Mouse (Mus musculus) heart, embryonic 12.5 days (tissue): ENCODE data around the gene Hnrnpul1. TPM values are rescaled to one million over a fixed set of nuclear protein-coding genes. Genes with fewer than 3 reads are reported as not detected.

Experiments
- ATAC-seq: fragments of 200-750 bp; cut with Nextera tagmentation; 2 replicates; pipeline ENCODE4 v1.8.0; 2017; ENCODE audit warnings: moderate TSS enrichment, moderate library complexity; ENCODE audit not compliant: insufficient number of reproducible peaks, low FRiP score
- H3K27ac ChIP-seq: fragments of 300-500 bp; sonication (generic); 2 replicates; pipeline ENCODE4 v1.5.1; 2016; ENCODE audit warnings: mild to moderate bottlenecking, moderate library complexity; ENCODE audit not compliant: poor library complexity, severe bottlenecking
- H3K27me3 ChIP-seq: fragments of 300-500 bp; sonication (generic); replicated peaks from 2 replicates; pipeline ENCODE4 v1.6.1; 2016; ENCODE audit warnings: mild to moderate bottlenecking, moderate library complexity
- H3K36me3 ChIP-seq: fragments of 300-500 bp; sonication (generic); 2 replicates; pipeline ENCODE4 v1.6.1; 2016; ENCODE audit warnings: mild to moderate bottlenecking, moderate library complexity
- H3K4me1 ChIP-seq: fragments of 300-500 bp; sonication (generic); replicated peaks from 2 replicates; pipeline ENCODE4 v1.6.1; 2016; ENCODE audit warnings: mild to moderate bottlenecking
- H3K4me2 ChIP-seq: fragments of 300-500 bp; sonication (generic); 2 replicates; pipeline ENCODE4 v1.6.1; 2016; ENCODE audit warnings: mild to moderate bottlenecking, moderate library complexity
- H3K4me3 ChIP-seq: fragments of 300-500 bp; sonication (generic); 2 replicates; pipeline ENCODE4 v1.5.1; 2016; ENCODE audit warnings: mild to moderate bottlenecking
- H3K9ac ChIP-seq: fragments of 300-500 bp; sonication (generic); 2 replicates; pipeline ENCODE4 v1.6.1; 2016; ENCODE audit warnings: mild to moderate bottlenecking, moderate library complexity
- H3K9me3 ChIP-seq: fragments of 300-500 bp; sonication (generic); replicated peaks from 2 replicates; pipeline ENCODE4 v1.6.1; 2016; ENCODE audit warnings: mild to moderate bottlenecking, moderate library complexity
- WGBS: fragments of 180-500 bp; shearing (Covaris S2); methylation state at CpG from one replicate; pipeline ENCODE4 v1.1.7; 2016; 5-methylcytosine and 5-hydroxymethylcytosine counted together
- polyA plus RNA-seq: library from polyadenylated mRNA; unstranded; fragments of >200 nt; fragmentation: Nextera tagmentation; extraction: Ambion mirVana; gene quantifications from 2 replicates; pipeline ENCODE4 v1.2.1, GENCODE M21; 2016

Gene Hnrnpul1
- polyA plus RNA-seq, 1 experiment from 2014 or later, result 57.0 TPM

DNA sequence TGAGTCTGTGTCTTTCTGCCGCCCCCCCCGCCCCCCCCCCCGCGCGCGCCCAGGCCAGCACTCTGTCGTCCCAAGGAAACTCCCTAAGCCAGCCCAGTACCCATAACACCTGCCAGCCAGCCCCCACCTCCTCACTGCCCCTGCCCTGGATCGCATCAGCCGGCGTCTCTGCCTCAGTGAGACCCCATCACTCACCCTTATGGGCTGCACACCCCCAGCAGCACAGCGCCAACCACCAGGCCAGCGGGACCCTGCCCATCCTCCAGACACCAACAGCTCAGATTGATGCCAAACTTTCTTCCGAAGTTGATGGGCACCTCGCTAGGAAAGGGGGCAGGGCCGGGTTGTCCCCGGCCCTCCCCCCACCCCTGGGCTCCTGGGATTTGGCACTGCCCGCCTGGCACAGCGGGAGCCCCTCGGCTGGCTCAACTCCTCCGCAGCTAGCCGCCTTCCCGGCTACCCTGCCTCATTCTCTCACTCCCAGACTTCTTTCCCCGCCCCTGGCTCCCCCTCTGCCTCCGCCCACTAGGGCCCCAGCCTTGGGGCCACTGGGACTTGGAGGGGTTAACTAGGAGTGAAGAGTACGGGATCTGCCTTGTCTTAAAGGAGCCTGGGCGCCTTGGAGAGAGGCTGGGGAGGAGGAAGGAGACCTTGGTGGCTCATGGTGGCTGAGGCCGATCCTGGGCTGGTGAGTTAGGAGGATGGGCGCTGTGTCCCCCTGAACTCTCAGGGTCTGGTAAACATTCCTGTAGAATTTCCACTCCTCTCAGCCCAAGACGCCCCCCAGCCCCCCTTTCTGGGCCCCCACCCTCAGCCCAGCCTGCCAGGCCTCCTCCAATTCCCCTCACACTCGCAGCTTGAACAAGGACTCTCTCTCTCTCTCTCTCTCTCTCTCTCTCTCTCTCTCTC lies 33.9 kb upstream of the Hnrnpul1 start, which contains the start of gene Axl:
TSS of gene Axl (minus strand) at position 486 of the 909 bp plus-strand sequence.
- H3K9me3 ChIP-seq, result no peaks in the 10 kb centered on the region
- peak within 1 kb of the TSS; percentile 88 for H3K4me2 ChIP-seq
- peak within 1 kb of the TSS; percentile 82 for H3K9ac ChIP-seq
- peak within 1 kb of the TSS; percentile 20 for H3K27ac ChIP-seq
- peaks cover 10% of the 10 kb centered on the region; the same call in 1 of the 2 replicates for H3K36me3 ChIP-seq
- ATAC-seq, result peak; percentile 79
- no peaks in the 10 kb centered on the region for H3K27me3 ChIP-seq
- peak within 1 kb of the TSS; percentile 64 for H3K4me3 ChIP-seq
- H3K4me1 ChIP-seq, result peaks cover 55% of the 10 kb centered on the region
- WGBS, result under 1% methylated on average over 24 of the region's 30 CpGs

DNA sequence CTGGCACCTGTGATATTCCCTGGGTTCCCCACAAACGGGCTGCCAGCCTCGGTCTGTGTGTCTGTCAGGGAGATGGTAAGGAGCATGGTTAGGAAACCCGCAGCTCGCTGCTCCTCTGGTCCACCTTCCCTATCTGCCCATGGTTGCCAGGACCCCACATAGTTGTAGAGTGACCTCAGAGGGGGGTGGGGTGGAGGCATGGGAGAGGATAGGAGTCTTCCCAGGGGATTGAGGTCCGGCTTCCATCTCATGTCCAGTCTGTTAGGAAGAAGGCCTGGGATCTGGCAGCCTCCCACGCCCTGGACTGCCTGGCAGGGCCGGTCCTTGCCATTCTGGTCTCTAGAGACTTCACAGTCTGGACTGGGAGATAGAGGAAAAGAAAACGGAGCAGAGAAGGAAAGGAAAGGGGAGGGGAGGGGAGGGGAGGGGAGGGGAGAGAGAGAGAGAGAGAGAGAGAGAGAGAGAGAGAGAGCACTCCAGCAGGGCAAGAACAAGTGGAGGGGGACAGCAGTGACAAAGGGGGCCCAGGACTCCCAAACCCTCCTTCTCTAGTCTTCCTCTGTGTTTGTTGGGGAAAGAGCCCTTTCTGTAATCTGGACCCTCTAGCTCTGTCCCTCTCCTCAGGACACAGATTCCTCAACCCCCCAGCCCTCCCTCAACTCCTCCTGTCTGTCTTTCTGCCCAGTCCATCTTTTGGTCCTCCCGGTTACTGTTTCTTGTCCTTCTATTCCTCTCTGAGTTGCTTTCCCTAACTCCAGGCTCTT lies 33.1 kb upstream of the Hnrnpul1 start:
- peak overlapping the region; percentile 82 for H3K9ac ChIP-seq
- H3K36me3 ChIP-seq, result peaks cover 13% of the 10 kb centered on the region; the same call in 1 of the 2 replicates
- H3K4me2 ChIP-seq, result peak overlapping the region; percentile 88
- peak; percentile 39 for ATAC-seq
- 6% methylated on average over 9 of the region's 9 CpGs for WGBS
- H3K9me3 ChIP-seq, result no peaks in the 10 kb centered on the region
- H3K27ac ChIP-seq, result peak overlapping the region; percentile 20
- peak overlapping the region; percentile 64 for H3K4me3 ChIP-seq
- peaks cover 63% of the 10 kb centered on the region for H3K4me1 ChIP-seq
- H3K27me3 ChIP-seq, result no peaks in the 10 kb centered on the region

DNA sequence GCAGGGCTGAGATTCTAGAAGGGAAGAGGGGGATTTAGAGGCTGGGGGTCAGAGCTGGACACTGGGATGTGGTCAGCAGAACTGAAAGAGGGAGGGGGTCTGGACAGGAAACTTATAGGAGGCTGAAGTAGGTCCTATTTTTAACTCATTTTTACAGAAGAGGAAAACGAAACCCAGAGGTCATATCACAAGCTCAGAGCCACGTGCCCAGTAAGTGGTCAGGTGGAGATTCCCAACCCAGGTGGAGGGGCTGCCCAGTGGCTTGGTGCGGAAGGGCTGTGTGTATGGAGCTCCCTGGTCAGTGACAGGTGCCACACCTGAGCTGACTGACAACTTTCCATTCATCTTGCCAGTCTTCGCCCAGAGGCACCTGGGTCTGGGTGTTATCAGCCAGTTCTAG lies 32.4 kb upstream of the Hnrnpul1 start:
- peaks cover 70% of the 10 kb centered on the region for H3K4me1 ChIP-seq
- ATAC-seq, result no peak
- 0 out of 2 replicates have a peak overlapping the region, but pooled peaks have one; percentile 20 for H3K27ac ChIP-seq
- no peaks in the 10 kb centered on the region for H3K27me3 ChIP-seq
- WGBS, result 35% methylated on average over 4 of the region's 4 CpGs
- no peaks in the 10 kb centered on the region for H3K9me3 ChIP-seq
- peak overlapping the region; percentile 88 for H3K4me2 ChIP-seq
- H3K9ac ChIP-seq, result peak overlapping the region; percentile 82
- H3K36me3 ChIP-seq, result peaks cover 13% of the 10 kb centered on the region; the same call in 1 of the 2 replicates
- H3K4me3 ChIP-seq, result peak overlapping the region; percentile 64

DNA sequence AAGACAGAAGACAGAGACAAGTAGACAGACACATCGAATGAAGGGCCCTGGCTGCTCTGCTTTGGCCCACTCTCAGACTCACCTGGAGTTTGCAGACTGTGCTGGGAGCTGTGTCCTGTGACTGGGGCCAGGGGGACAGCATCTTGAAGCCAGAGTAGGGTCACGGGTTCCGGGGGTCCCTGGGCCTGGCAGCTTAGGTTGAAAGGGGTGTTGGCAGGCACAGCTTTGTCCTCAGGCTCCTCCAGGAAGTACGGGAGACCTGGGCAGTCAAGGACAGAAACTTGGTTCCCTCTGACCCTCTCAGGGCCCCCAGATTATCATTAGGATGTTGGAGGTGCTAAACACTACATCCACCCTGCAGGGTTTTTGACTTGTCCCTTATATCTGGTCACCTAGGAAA lies 31.2 kb upstream of the Hnrnpul1 start:
- Histone ChIP-seq H3K27ac (no peak overlapping the region), H3K4me2 (no peak overlapping the region), H3K4me1 (peaks cover 82% of the 10 kb centered on the region), H3K4me3 (no peak overlapping the region), H3K27me3 (no peaks in the 10 kb centered on the region), H3K36me3 (peaks cover 13% of the 10 kb centered on the region; the same call in 1 of the 2 replicates), H3K9ac (no peak overlapping the region), H3K9me3 (no peaks in the 10 kb centered on the region)
- ATAC-seq, result no peak
- WGBS, result 54% methylated on average over 4 of the region's 4 CpGs

GRCm38 (mm10) chr7:25784808-25785207 lies 30.3 kb upstream of the Hnrnpul1 start:
- Histone ChIP-seq H3K4me2 (no peak overlapping the region), H3K9me3 (no peaks in the 10 kb centered on the region), H3K36me3 (peaks cover 13% of the 10 kb centered on the region; the same call in 1 of the 2 replicates), H3K27me3 (no peaks in the 10 kb centered on the region), H3K27ac (no peak overlapping the region), H3K4me1 (peaks cover 77% of the 10 kb centered on the region), H3K4me3 (no peak overlapping the region), H3K9ac (no peak overlapping the region)
- WGBS, result 52% methylated on average over 1 of the region's 1 CpGs
- no peak for ATAC-seq

- H3K4me1 ChIP-seq, result peaks cover 68% of the 10 kb centered on the region
- 31% methylated on average over 8 of the region's 8 CpGs for WGBS
- no peaks in the 10 kb centered on the region for H3K9me3 ChIP-seq
- H3K36me3 ChIP-seq, result peaks cover 17% of the 10 kb centered on the region; the same call in 1 of the 2 replicates
- H3K4me3 ChIP-seq, result no peak overlapping the region
- no peak overlapping the region for H3K27ac ChIP-seq
- H3K27me3 ChIP-seq, result no peaks in the 10 kb centered on the region
- no peak overlapping the region for H3K9ac ChIP-seq
- ATAC-seq, result no peak
- no peak overlapping the region for H3K4me2 ChIP-seq
Measured at GRCm38 (mm10) chr7:25783746-25784145, 29.2 kb upstream of the Hnrnpul1 start.

DNA sequence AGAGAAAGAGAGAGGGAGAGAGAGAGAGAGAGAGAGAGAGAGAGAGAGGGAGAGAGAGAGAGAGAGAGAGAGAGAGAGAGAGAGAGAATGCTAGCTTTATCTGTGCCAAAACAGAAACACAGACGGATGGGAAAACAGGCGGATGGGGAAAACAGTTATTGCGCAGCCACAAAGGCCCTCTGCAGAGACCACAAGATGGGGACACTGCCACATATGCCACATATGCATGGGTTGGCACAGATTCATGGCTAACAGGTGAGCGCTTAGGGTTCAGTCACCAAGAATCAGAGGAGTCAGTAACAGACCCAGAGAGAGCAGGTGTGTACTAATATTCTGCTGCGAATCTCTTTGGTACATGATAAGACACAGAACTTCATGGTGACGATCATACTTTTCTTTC lies 28.2 kb upstream of the Hnrnpul1 start:
- peaks cover 25% of the 10 kb centered on the region for H3K36me3 ChIP-seq
- no peaks in the 10 kb centered on the region for H3K9me3 ChIP-seq
- no peak overlapping the region for H3K4me2 ChIP-seq
- WGBS, result 69% methylated on average over 6 of the region's 6 CpGs
- H3K9ac ChIP-seq, result no peak overlapping the region
- peaks cover 60% of the 10 kb centered on the region for H3K4me1 ChIP-seq
- ATAC-seq, result no peak
- H3K27me3 ChIP-seq, result no peaks in the 10 kb centered on the region
- no peak overlapping the region for H3K4me3 ChIP-seq
- no peak overlapping the region for H3K27ac ChIP-seq

- H3K9ac ChIP-seq, result peak overlapping the region; percentile 74
- no peaks in the 10 kb centered on the region for H3K27me3 ChIP-seq
- no peaks in the 10 kb centered on the region for H3K9me3 ChIP-seq
- H3K4me2 ChIP-seq, result peak overlapping the region; percentile 86
- H3K27ac ChIP-seq, result peak overlapping the region; percentile 69
- WGBS, result 33% methylated on average over 11 of the region's 11 CpGs
- H3K36me3 ChIP-seq, result peaks cover 32% of the 10 kb centered on the region
- peak; percentile 44 for ATAC-seq
- peaks cover 53% of the 10 kb centered on the region for H3K4me1 ChIP-seq
- H3K4me3 ChIP-seq, result peak overlapping the region; percentile 41
Measured at GRCm38 (mm10) chr7:25781937-25782610, 27.5 kb upstream of the Hnrnpul1 start.

DNA sequence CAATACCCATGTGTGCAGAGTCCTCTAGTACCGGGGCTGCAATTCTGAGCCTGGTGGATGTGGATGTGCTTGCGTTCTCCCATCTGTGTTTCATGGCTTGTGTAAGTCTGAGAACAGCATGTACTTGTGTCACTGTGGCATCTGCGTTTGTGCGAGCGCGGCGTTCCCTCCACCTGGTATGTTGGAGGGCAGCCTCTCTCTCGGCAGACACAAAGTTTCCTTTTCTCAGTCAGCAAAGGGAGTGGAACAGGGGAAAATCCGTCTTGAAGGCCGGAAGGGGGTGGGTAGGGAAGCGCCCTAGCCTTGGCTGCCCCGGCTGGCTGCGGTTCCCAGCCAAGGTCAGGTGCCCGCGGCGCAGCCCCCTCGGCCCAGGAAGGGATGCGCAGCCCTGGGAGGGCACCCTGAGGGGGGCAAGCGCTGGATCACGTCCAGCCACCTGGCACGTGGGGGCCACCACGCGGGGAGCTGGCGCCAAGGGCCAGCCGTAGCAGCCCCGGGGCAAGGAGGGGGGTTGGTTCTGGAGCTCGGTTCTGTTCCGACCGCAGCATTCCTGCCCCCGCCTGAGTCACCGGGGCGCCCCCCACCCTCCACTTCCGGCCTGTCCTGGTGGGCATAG lies 26.9 kb upstream of the Hnrnpul1 start:
- H3K9ac ChIP-seq, result peak overlapping the region; percentile 74
- peaks cover 35% of the 10 kb centered on the region for H3K36me3 ChIP-seq
- peaks cover 46% of the 10 kb centered on the region for H3K4me1 ChIP-seq
- H3K27ac ChIP-seq, result peak overlapping the region; percentile 69
- ATAC-seq, result peak; percentile 51
- H3K27me3 ChIP-seq, result no peaks in the 10 kb centered on the region
- H3K4me3 ChIP-seq, result peak overlapping the region; percentile 41
- peak overlapping the region; percentile 86 for H3K4me2 ChIP-seq
- 10% methylated on average over 30 of the region's 33 CpGs for WGBS
- H3K9me3 ChIP-seq, result no peaks in the 10 kb centered on the region

DNA sequence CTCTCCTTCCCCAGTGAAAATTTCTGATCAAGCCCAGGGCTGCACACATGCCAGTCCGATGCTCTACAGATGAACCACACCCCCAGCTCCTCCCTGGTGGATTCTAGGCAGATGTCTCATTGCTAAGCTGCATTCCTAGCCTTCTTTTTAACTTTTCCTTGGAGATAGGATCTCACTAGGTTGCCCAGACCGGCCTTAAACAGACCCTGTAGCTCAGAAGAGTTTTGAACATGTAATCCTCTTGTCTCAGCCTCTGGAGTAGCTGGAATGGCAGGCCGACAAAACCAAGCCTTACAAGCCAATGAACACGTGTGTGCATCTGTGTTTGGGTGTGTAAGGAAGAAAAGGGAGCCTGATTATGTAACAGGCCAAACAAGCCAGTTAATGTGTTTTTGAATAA lies 26.2 kb upstream of the Hnrnpul1 start:
- H3K4me3 ChIP-seq, result no peak overlapping the region
- WGBS, result 54% methylated on average over 4 of the region's 4 CpGs
- no peak for ATAC-seq
- peak overlapping the region; percentile 74; the same call in 1 of the 2 replicates for H3K9ac ChIP-seq
- no peak overlapping the region for H3K4me2 ChIP-seq
- no peaks in the 10 kb centered on the region for H3K9me3 ChIP-seq
- H3K27ac ChIP-seq, result peak overlapping the region; percentile 69; the same call in 1 of the 2 replicates
- peaks cover 40% of the 10 kb centered on the region for H3K36me3 ChIP-seq
- H3K27me3 ChIP-seq, result no peaks in the 10 kb centered on the region
- H3K4me1 ChIP-seq, result peaks cover 40% of the 10 kb centered on the region
